Mouse (Mus musculus): ENCODE data around the gene Lrrc20. TPM values are rescaled to one million over a fixed set of nuclear protein-coding genes. Genes with fewer than 3 reads are reported as not detected.
"Not testable (repeated sequence)": the region's sequence is repeated elsewhere in the genome, so short reads cannot be mapped to it uniquely, and the experiment has no call there.

Gene Lrrc20
- polyA plus RNA-seq, 1 experiment from 2014 or later, result 5.9 TPM

- 2% methylated on average over 8 of the region's 8 CpGs for WGBS
- no peaks in the 10 kb centered on the region for H3K9me3 ChIP-seq
- no peaks in the 10 kb centered on the region for H3K27me3 ChIP-seq (replicated peaks)
- peak; percentile 21; the same call in 1 of the 2 replicates for ATAC-seq
- peak overlapping the region; percentile 97 for H3K4me3 ChIP-seq (replicated peaks)
- H3K9ac ChIP-seq, result peak overlapping the region; percentile 96
- no peaks in the 10 kb centered on the region for H3K36me3 ChIP-seq
- peak overlapping the region; percentile 77 for H3K4me2 ChIP-seq (replicated peaks)
- H3K4me1 ChIP-seq (replicated peaks), result peaks cover 25% of the 10 kb centered on the region
- peak overlapping the region; percentile 80 for H3K27ac ChIP-seq
Measured at GRCm38 (mm10) chr10:61451463-61451930, 24.1 kb upstream of the Lrrc20 start.

- Histone ChIP-seq H3K9ac (peak overlapping the region; percentile 96), H3K27ac (peak overlapping the region; percentile 80), H3K9me3 (no peaks in the 10 kb centered on the region), H3K4me1 (replicated peaks) (peaks cover 25% of the 10 kb centered on the region), H3K4me3 (replicated peaks) (peak overlapping the region; percentile 97), H3K27me3 (replicated peaks) (no peaks in the 10 kb centered on the region), H3K36me3 (no peaks in the 10 kb centered on the region), H3K4me2 (replicated peaks) (peak overlapping the region; percentile 77)
- under 1% methylated on average over 62 of the region's 62 CpGs for WGBS
- ATAC-seq, result peak; percentile 55
Measured at GRCm38 (mm10) chr10:61451931-61452617, 23.5 kb upstream of the Lrrc20 start.

- H3K27ac ChIP-seq, result peak within 1 kb of the TSS; percentile 80
- H3K9me3 ChIP-seq, result no peaks in the 10 kb centered on the region
- peaks cover 23% of the 10 kb centered on the region for H3K4me1 ChIP-seq (replicated peaks)
- WGBS, result 0% methylated on average over 34 of the region's 36 CpGs
- peak within 1 kb of the TSS; percentile 97 for H3K4me3 ChIP-seq (replicated peaks)
- no peaks in the 10 kb centered on the region for H3K27me3 ChIP-seq (replicated peaks)
- no peaks in the 10 kb centered on the region for H3K36me3 ChIP-seq
- H3K9ac ChIP-seq, result peak within 1 kb of the TSS; percentile 96
- peak; percentile 98 for ATAC-seq
- peak within 1 kb of the TSS; percentile 77 for H3K4me2 ChIP-seq (replicated peaks)
Measured at GRCm38 (mm10) chr10:61452645-61453044, 23.0 kb upstream of the Lrrc20 start, which contains the start of gene Eif4ebp2. Gene Eif4ebp2 (minus strand): TSS chr10:61452661.

GRCm38 (mm10) chr10:61453171-61453570, 22.4 kb upstream of the Lrrc20 start:
- H3K4me3 ChIP-seq (replicated peaks); H3K27ac ChIP-seq; H3K4me2 ChIP-seq (replicated peaks); H3K9me3 ChIP-seq; H3K27me3 ChIP-seq (replicated peaks); ATAC-seq; H3K9ac ChIP-seq; H3K36me3 ChIP-seq: not testable (repeated sequence)
- 66% methylated on average over 3 of the region's 3 CpGs for WGBS
- H3K4me1 ChIP-seq (replicated peaks), result peaks cover 21% of the 10 kb centered on the region

GRCm38 (mm10) chr10:61457182-61457581, 18.4 kb upstream of the Lrrc20 start:
- WGBS, result 53% methylated on average over 3 of the region's 3 CpGs
- Histone ChIP-seq H3K4me2 (replicated peaks) (no peak overlapping the region), H3K4me1 (replicated peaks) (no peaks in the 10 kb centered on the region), H3K4me3 (replicated peaks) (no peak overlapping the region), H3K27me3 (replicated peaks) (no peaks in the 10 kb centered on the region), H3K9me3 (no peaks in the 10 kb centered on the region), H3K9ac (no peak overlapping the region), H3K36me3 (no peaks in the 10 kb centered on the region), H3K27ac (no peak overlapping the region)
- ATAC-seq, result no peak

GRCm38 (mm10) chr10:61465009-61465408, 10.6 kb upstream of the Lrrc20 start:
- Histone ChIP-seq H3K27me3 (replicated peaks) (no peaks in the 10 kb centered on the region), H3K4me3 (replicated peaks) (no peak overlapping the region), H3K9me3 (no peaks in the 10 kb centered on the region), H3K9ac (no peak overlapping the region), H3K36me3 (no peaks in the 10 kb centered on the region), H3K27ac (no peak overlapping the region), H3K4me2 (replicated peaks) (no peak overlapping the region), H3K4me1 (replicated peaks) (no peaks in the 10 kb centered on the region)
- 68% methylated on average over 4 of the region's 4 CpGs for WGBS
- ATAC-seq, result no peak

GRCm38 (mm10) chr10:61466242-61466641, 9.4 kb upstream of the Lrrc20 start:
- H3K9ac ChIP-seq, result no peak overlapping the region
- no peak for ATAC-seq

GRCm38 (mm10) chr10:61466873-61467272, 8.7 kb upstream of the Lrrc20 start:
- peak; percentile 41; the same call in 1 of the 2 replicates for ATAC-seq
- Histone ChIP-seq H3K9me3 (no peaks in the 10 kb centered on the region), H3K4me3 (replicated peaks) (no peak overlapping the region), H3K27me3 (replicated peaks) (no peaks in the 10 kb centered on the region), H3K4me2 (replicated peaks) (no peak overlapping the region), H3K27ac (no peak overlapping the region), H3K36me3 (no peaks in the 10 kb centered on the region), H3K9ac (no peak overlapping the region), H3K4me1 (replicated peaks) (no peaks in the 10 kb centered on the region)
- 22% methylated on average over 5 of the region's 5 CpGs for WGBS

More at GRCm38 (mm10) chr10:61466242-61466641, 9.4 kb upstream of the Lrrc20 start:
- no peak overlapping the region for H3K4me3 ChIP-seq (replicated peaks)
- H3K4me2 ChIP-seq (replicated peaks), result no peak overlapping the region
- H3K36me3 ChIP-seq, result no peaks in the 10 kb centered on the region
- no peaks in the 10 kb centered on the region for H3K9me3 ChIP-seq
- H3K4me1 ChIP-seq (replicated peaks), result no peaks in the 10 kb centered on the region
- WGBS, result 70% methylated on average over 8 of the region's 8 CpGs
- H3K27ac ChIP-seq, result no peak overlapping the region
- no peaks in the 10 kb centered on the region for H3K27me3 ChIP-seq (replicated peaks)

- Histone ChIP-seq H3K4me2 (replicated peaks) (no peak overlapping the region), H3K9ac (no peak overlapping the region), H3K36me3 (no peaks in the 10 kb centered on the region), H3K27me3 (replicated peaks) (no peaks in the 10 kb centered on the region), H3K27ac (no peak overlapping the region), H3K4me1 (replicated peaks) (no peaks in the 10 kb centered on the region), H3K9me3 (no peaks in the 10 kb centered on the region), H3K4me3 (replicated peaks) (no peak overlapping the region)
- no peak for ATAC-seq
- 59% methylated on average over 7 of the region's 7 CpGs for WGBS
Measured at GRCm38 (mm10) chr10:61468900-61469299, 6.7 kb upstream of the Lrrc20 start.

GRCm38 (mm10) chr10:61473640-61474039, 2.0 kb upstream of the Lrrc20 start:
- WGBS, result 75% methylated on average over 3 of the region's 3 CpGs
- Histone ChIP-seq H3K9me3 (no peaks in the 10 kb centered on the region), H3K4me1 (replicated peaks) (peaks cover 10% of the 10 kb centered on the region), H3K4me3 (replicated peaks) (no peak overlapping the region), H3K27ac (no peak overlapping the region), H3K4me2 (replicated peaks) (no peak overlapping the region), H3K27me3 (replicated peaks) (no peaks in the 10 kb centered on the region), H3K9ac (no peak overlapping the region), H3K36me3 (no peaks in the 10 kb centered on the region)
- ATAC-seq, result no peak

GRCm38 (mm10) chr10:61474344-61474743, 1.3 kb upstream of the Lrrc20 start:
- 68% methylated on average over 1 of the region's 1 CpGs for WGBS
- no peak overlapping the region for H3K9ac ChIP-seq
- H3K27me3 ChIP-seq (replicated peaks), result no peaks in the 10 kb centered on the region
- no peaks in the 10 kb centered on the region for H3K36me3 ChIP-seq
- H3K4me3 ChIP-seq (replicated peaks), result no peak overlapping the region
- peaks cover 10% of the 10 kb centered on the region for H3K4me1 ChIP-seq (replicated peaks)
- ATAC-seq, result no peak
- H3K27ac ChIP-seq, result no peak overlapping the region
- H3K9me3 ChIP-seq, result no peaks in the 10 kb centered on the region
- H3K4me2 ChIP-seq (replicated peaks), result no peak overlapping the region

- H3K27ac ChIP-seq, result no peak overlapping the region
- WGBS, result 9% methylated on average over 15 of the region's 15 CpGs
- no peak for ATAC-seq
- no peaks in the 10 kb centered on the region for H3K9me3 ChIP-seq
- peak overlapping the region; percentile 96 for H3K4me2 ChIP-seq (replicated peaks)
- no peaks in the 10 kb centered on the region for H3K27me3 ChIP-seq (replicated peaks)
- peaks cover 10% of the 10 kb centered on the region for H3K4me1 ChIP-seq (replicated peaks)
- no peaks in the 10 kb centered on the region for H3K36me3 ChIP-seq
- H3K4me3 ChIP-seq (replicated peaks), result peak overlapping the region; percentile 80
- peak overlapping the region; percentile 66 for H3K9ac ChIP-seq
Measured at GRCm38 (mm10) chr10:61476440-61477165, 1.0 kb downstream of the Lrrc20 start.
